Mouse (Mus musculus) E14TG2a.4 (cell line): ENCODE data around the gene Bst1.

Source experiments
- CTCF ChIP-seq: conservative IDR thresholded peaks from 2 replicates; pipeline ENCODE4 v1.5.1; 2014; ENCODE audit warnings: low read length
- NANOG ChIP-seq: IDR thresholded peaks from 2 replicates; pipeline ENCODE4 v1.6.1; 2014; ENCODE audit warnings: borderline replicate concordance, low read length, mixed read lengths
- POU5F1 ChIP-seq: IDR thresholded peaks from 2 replicates; pipeline ENCODE4 v1.6.1; 2014; ENCODE audit warnings: low read length, borderline replicate concordance

DNA sequence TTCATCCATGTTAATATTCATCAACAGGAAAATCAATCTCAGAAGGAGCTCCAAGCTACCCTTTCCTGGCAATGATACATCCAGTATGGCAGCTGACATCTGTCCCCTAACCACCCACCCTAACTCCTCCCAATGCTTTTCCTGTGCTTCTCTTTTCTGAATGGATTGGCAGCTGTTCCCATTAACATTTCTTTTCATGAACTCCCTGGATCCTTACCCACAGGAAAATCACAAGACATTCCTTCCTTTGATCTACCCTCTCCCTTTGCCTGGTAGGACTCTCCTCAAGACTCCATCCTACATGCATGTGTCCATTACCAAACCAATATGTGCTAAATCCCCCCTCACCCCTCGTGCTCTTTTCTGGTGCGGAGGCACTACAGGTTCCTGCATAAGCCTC, 4.1 kb upstream of the Bst1 start:
- TF ChIP-seq CTCF = no peak
- no peak for TF ChIP-seq POU5F1
- TF ChIP-seq NANOG = peak; percentile 44; the same call in 1 of the 2 replicates
